Mouse (Mus musculus) embryonic fibroblast, embryonic 13.5 days (primary cell): Measurements from ENCODE around the gene Rapgef1.

Source experiments
- CTCF ChIP-seq: IDR thresholded peaks from 2 replicates; pipeline ENCODE4 v1.5.1; 2011; ENCODE audit warnings: mild to moderate bottlenecking, control low read depth, low read length, moderate library complexity, borderline replicate concordance; ENCODE audit not compliant: insufficient read depth
- POLR2A ChIP-seq: IDR thresholded peaks from 2 replicates; pipeline ENCODE4 v1.6.1; 2011; ENCODE audit warnings: low read depth, mild to moderate bottlenecking, control low read depth, low read length, moderate library complexity

DNA sequence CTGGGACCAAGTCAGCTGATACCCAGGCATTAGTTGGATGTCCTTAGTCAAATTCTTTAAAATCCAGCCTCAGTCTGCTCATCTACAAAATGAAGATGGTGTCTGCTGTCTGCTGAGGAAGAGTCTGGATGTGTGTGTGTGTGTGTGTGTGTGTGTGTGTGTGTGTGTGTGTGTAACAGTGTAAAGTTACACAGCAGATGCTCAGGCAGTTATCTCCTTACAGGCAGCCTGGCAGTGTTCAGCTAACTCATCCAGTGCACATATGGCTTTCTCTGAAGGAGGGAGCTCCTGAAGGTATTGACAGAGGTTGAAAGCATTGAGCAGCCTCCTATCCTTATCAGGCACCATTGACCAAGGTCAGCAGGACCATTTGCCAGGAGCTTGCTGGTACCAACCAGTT lies 81.4 kb downstream of the Rapgef1 start:
- TF ChIP-seq CTCF = no peak
- no peak for TF ChIP-seq POLR2A
